10 mouse cellular contexts compared by ENCODE assay signal in the genomic region with DNA sequence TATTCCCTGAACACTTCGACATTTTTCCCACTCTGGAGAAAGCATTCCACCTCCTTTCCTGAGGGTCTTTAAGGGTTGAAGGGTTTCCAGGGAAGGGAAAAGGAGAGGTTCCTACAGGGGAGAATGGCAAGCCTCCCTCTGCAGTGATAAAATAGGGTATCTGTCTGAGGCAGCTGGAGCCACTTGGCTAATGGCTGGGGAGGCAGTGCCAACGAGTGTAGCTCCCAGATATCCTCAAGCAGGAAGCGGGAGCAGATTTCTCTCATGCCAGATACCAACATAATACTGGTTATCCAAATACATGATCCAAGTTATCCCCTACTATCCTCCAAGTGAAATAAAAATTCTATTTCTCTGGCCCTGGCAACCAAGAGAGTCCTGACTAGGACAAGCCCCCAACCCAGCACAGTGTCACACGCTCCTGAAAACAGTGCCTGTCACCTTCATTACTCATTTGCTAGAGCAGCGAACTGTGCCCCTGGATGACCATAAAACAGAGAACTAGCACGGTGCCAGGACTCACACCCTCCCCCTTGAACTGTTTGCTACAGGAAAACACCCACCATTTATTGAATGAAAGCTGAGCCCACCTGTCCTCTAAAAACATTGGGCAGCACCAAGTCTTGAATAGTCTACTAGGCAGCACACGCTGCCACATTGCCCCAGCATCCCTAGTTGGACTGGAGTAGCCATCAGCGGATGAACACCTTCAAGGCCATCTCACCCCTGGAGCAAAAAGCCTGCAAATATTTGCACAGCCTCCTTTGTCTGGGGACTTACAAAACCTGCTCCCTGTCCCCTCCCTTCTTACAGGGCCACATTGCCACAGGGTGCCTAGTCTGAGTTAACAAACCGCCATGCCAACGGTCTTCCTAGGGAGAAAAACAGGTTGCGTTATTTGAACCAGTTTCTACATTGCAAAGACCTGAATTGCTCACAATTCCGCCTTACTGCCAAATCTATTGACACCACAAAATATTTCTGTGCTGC. TPM values are rescaled to one million over a fixed set of nuclear protein-coding genes. Genes with fewer than 3 reads are reported as not detected.
DNase-seq lines count a peak whose midpoint lies in the region; ATAC-seq and TF ChIP-seq lines count a peak whose summit lies in the region.
"Had no signal": no experiment of that assay in that cellular context is flagged by ENCODE, and none has a peak within 500 bp of the region (broad histone marks: within the 10 kb centered on the region; RNA-seq: fewer than 3 reads in every experiment).

No protein-coding gene starts in this region.

- no peak for TF ChIP-seq EP300 in lung, postnatal 0 days (IDR thresholded peaks at IDR 0.05)

- H3K27ac ChIP-seq in kidney, adult 2 months (ENCODE audit: insufficient read depth, low read depth, low read length) = no peak overlapping the region
- peak overlapping the region; percentile 66 for H3K27ac ChIP-seq in forebrain, embryonic 12.5 days
- H3K27ac ChIP-seq in limb, embryonic 10.5 days = peak overlapping the region; percentile 32; the same call in 1 of the 2 replicates
- no peak overlapping the region for H3K27ac ChIP-seq in lung, postnatal 0 days (ENCODE audit: low read length)
- H3K27ac ChIP-seq: embryonic facial prominence, embryonic 13.5 days; limb, embryonic 12.5 days had no signal

- no peak for ATAC-seq in forebrain, embryonic 12.5 days (ENCODE audit: low FRiP score)
- no peak for ATAC-seq in lung, postnatal 0 days

- H3K9ac ChIP-seq in forebrain, embryonic 12.5 days = no peak overlapping the region
- no peak overlapping the region for H3K9ac ChIP-seq in lung, postnatal 0 days (replicated peaks; ENCODE audit: low read depth)
- H3K9ac ChIP-seq: embryonic facial prominence, embryonic 13.5 days; limb, embryonic 12.5 days had no signal

- peaks cover 7% of the 10 kb centered on the region; the same call in 1 of the 2 replicates for H3K4me1 ChIP-seq in kidney, adult 2 months (ENCODE audit: control insufficient read depth, insufficient read depth, low read length)
- H3K4me1 ChIP-seq in forebrain, embryonic 12.5 days = peaks cover 62% of the 10 kb centered on the region
- peaks cover 56% of the 10 kb centered on the region for H3K4me1 ChIP-seq in limb, embryonic 10.5 days
- peaks cover 4% of the 10 kb centered on the region; the same call in 1 of the 2 replicates for H3K4me1 ChIP-seq in lung, postnatal 0 days (ENCODE audit: insufficient read depth, low read depth, low read length)

- no peak for TF ChIP-seq CTCF in kidney, adult 2 months (conservative IDR thresholded peaks at IDR 0.05; ENCODE audit: insufficient read depth, insufficient read length, low read depth, low read length)
- TF ChIP-seq CTCF in brain, embryonic 14.5 days (IDR thresholded peaks at IDR 0.05; ENCODE audit: borderline replicate concordance, extremely low read depth, insufficient read depth, insufficient read length) = no peak
- no peak for TF ChIP-seq CTCF in lung, postnatal 0 days (IDR thresholded peaks at IDR 0.05)

- no peak overlapping the region for H3K4me3 ChIP-seq in kidney, adult 2 months (ENCODE audit: insufficient read depth, low read depth, low read length)
- H3K4me3 ChIP-seq in forebrain, embryonic 12.5 days (replicated peaks) = no peak overlapping the region
- no peak overlapping the region for H3K4me3 ChIP-seq in limb, embryonic 10.5 days
- H3K4me3 ChIP-seq in lung, postnatal 0 days (ENCODE audit: low read depth, low read length) = no peak overlapping the region
- H3K4me3 ChIP-seq: embryonic facial prominence, embryonic 13.5 days; limb, embryonic 12.5 days had no signal

- no peak for TF ChIP-seq POLR2A in kidney, adult 2 months (IDR thresholded peaks at IDR 0.05; ENCODE audit: low read depth, low read length)
- no peak for TF ChIP-seq POLR2A in brain, embryonic 14.5 days (IDR thresholded peaks at IDR 0.05; ENCODE audit: borderline replicate concordance, extremely low read depth, insufficient read depth, insufficient read length, poor library complexity, severe bottlenecking)

- WGBS in kidney, adult 2 months = 64% methylated on average over 12 of the region's 12 CpGs
- WGBS in forebrain, embryonic 12.5 days = 61% methylated on average over 12 of the region's 12 CpGs
- WGBS in limb, embryonic 10.5 days = 74% methylated on average over 12 of the region's 12 CpGs
- 57% methylated on average over 12 of the region's 12 CpGs for WGBS in lung, postnatal 0 days

- H3K27me3 ChIP-seq in kidney, adult 2 months (replicated peaks; ENCODE audit: control insufficient read depth, insufficient read depth, low read length) = no peaks in the 10 kb centered on the region
- H3K27me3 ChIP-seq in forebrain, embryonic 12.5 days = peaks cover 24% of the 10 kb centered on the region
- peaks cover 34% of the 10 kb centered on the region for H3K27me3 ChIP-seq in limb, embryonic 10.5 days (ENCODE audit: low read depth, poor library complexity, severe bottlenecking)
- H3K27me3 ChIP-seq in lung, postnatal 0 days (replicated peaks; ENCODE audit: insufficient read depth, low read length) = no peaks in the 10 kb centered on the region

- H3K9me3 ChIP-seq in forebrain, embryonic 12.5 days = no peaks in the 10 kb centered on the region
- no peaks in the 10 kb centered on the region for H3K9me3 ChIP-seq in limb, embryonic 10.5 days (replicated peaks)
- H3K9me3 ChIP-seq in lung, postnatal 0 days (ENCODE audit: low read length) = no peaks in the 10 kb centered on the region
- H3K9me3 ChIP-seq: embryonic facial prominence, embryonic 13.5 days had no signal

- peak; percentile 61 for DNase-seq in kidney, adult 2 months
- DNase-seq in kidney, adult 11 months = no peak
- peak; percentile 61 for DNase-seq in brain, embryonic 14.5 days (ENCODE audit: low read depth)
- DNase-seq in limb, embryonic 10.5 days (ENCODE audit: low spot score) = no peak
- DNase-seq in T-cell, adult 2 months (ENCODE audit: low spot score) = no peak
- no peak for DNase-seq in layer of hippocampus, adult 11-12 months (ENCODE audit: low spot score)
- no peak for DNase-seq in lung, postnatal 0 days (ENCODE audit: low spot score)

- peak overlapping the region; percentile 13; the same call in 1 of the 2 replicates for H3K4me2 ChIP-seq in forebrain, embryonic 12.5 days
- H3K4me2 ChIP-seq in lung, postnatal 0 days (replicated peaks; ENCODE audit: low read depth, low read length) = no peak overlapping the region
- H3K4me2 ChIP-seq: embryonic facial prominence, embryonic 13.5 days; limb, embryonic 12.5 days had no signal

- no peaks in the 10 kb centered on the region for H3K36me3 ChIP-seq in kidney, adult 2 months (ENCODE audit: control insufficient read depth, insufficient read depth, low read length)
- no peaks in the 10 kb centered on the region for H3K36me3 ChIP-seq in forebrain, embryonic 12.5 days (replicated peaks)
- H3K36me3 ChIP-seq in limb, embryonic 10.5 days = no peaks in the 10 kb centered on the region
- H3K36me3 ChIP-seq in lung, postnatal 0 days (ENCODE audit: insufficient read depth, low read length) = no peaks in the 10 kb centered on the region
- H3K36me3 ChIP-seq: embryonic facial prominence, embryonic 13.5 days; limb, embryonic 12.5 days had no signal

RNA-seq across cellular contexts. Expression of gene Pxylp1, which starts 0.8 kb away (rescaled TPM):
- polyA plus RNA-seq in kidney, adult 2 months (2012; rRNA removed) = 7.6 and 10.7 TPM in 2 replicates
- 29.1 and 40.1 TPM in 2 replicates for polyA plus RNA-seq in brain, embryonic 14.5 days (2012; rRNA removed)
- 48.5 and 51.2 TPM in 2 replicates for polyA plus RNA-seq in forebrain, embryonic 12.5 days (2016; fragmentation: Nextera tagmentation; extraction: Ambion mirVana)
- polyA plus RNA-seq in limb, embryonic 10.5 days (2016; fragmentation: Nextera tagmentation; extraction: Ambion mirVana) = 11.4 and 15.3 TPM in 2 replicates
- 6.5 and 7.9 TPM in 2 replicates for polyA plus RNA-seq in lung, postnatal 0 days (2015; fragmentation: Nextera tagmentation; extraction: Ambion mirVana)

Comparison
In these comparisons a context has a peak if more than half of its experiments do, and no peak if none do; other contexts are left out.
1. DNase-seq: peak in kidney, adult 2 months (single experiment) and brain, embryonic 14.5 days (single experiment); none in kidney, adult 11 months (single experiment), limb, embryonic 10.5 days (single experiment), T-cell, adult 2 months (single experiment), layer of hippocampus, adult 11-12 months (single experiment) and lung, postnatal 0 days (single experiment).
2. H3K27ac ChIP-seq: peak in forebrain, embryonic 12.5 days (single experiment) and limb, embryonic 10.5 days (single experiment); none in kidney, adult 2 months (single experiment) and lung, postnatal 0 days (single experiment).